Mouse (Mus musculus): ENCODE results near the gene Kat2b. TPM values are rescaled to one million over a fixed set of nuclear protein-coding genes. Genes with fewer than 3 reads are reported as not detected.
"Not testable (repeated sequence)": the region's sequence is repeated elsewhere in the genome, so short reads cannot be mapped to it uniquely, and the experiment has no call there.

Kat2b gene
- total and polyA plus RNA-seq, 3 experiments = 6.2 to 7.4 TPM; not detected in 1

DNA sequence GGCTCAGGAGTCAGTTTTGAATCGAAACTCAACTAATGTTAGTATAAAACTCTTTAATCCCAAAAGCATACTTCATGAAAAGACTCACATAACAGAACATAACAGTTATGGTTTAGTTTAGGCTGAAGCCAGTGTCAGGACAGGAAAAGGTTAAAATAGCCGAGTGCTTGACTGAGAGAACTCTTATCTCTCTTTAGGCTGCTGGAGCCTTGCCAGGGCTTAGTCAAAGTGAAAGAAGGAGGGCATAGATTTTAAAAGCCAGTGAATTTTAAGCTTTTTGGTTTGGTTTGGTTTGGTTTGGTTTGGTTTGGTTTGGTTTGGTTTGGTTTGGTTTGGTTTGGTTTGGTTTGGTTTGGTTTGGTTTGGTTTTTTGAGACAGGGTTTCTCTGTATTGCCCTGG is 34.2 kb upstream of the Kat2b start:
- TF ChIP-seq E2F4 (IDR thresholded peaks at IDR 0.05; ENCODE audit: borderline replicate concordance, low read depth, low read length) = no peak
- peak; percentile 12; the same call in 1 of the 2 replicates for TF ChIP-seq SMC3 (IDR thresholded peaks at IDR 0.05; ENCODE audit: low read depth, low read length)
- TF ChIP-seq RCOR1 (IDR thresholded peaks at IDR 0.05; ENCODE audit: low read depth, low read length) = peak; percentile 86
- TF ChIP-seq ZMIZ1 (IDR thresholded peaks at IDR 0.05; ENCODE audit: low read depth, low read length) = no peak
- peak; percentile 11 to 42; a peak in 2 of 4 replicates for TF ChIP-seq EP300 (IDR thresholded peaks at IDR 0.05; ENCODE audit: low read depth in 1 of 2, low read length in 2 of 2)
- TF ChIP-seq ETS1 (IDR thresholded peaks at IDR 0.05; ENCODE audit: low read depth, low read length) = peak; percentile 55; the same call in 1 of the 2 replicates
- 0 out of 2 replicates have a peak, but pooled peaks have one; percentile 19 for TF ChIP-seq TBP (IDR thresholded peaks at IDR 0.05; ENCODE audit: low read depth, low read length)
- TF ChIP-seq SIN3A (IDR thresholded peaks at IDR 0.05; ENCODE audit: low read length) = no peak
- peak; percentile 90 for TF ChIP-seq GATA1 (IDR thresholded peaks at IDR 0.05; ENCODE audit: low read depth, low read length)
- no peaks in the 10 kb centered on the region for H3K9me3 ChIP-seq (replicated peaks; ENCODE audit: insufficient read depth, low read length)
- peak; percentile 88 for DNase-seq (ENCODE audit: low read depth, low spot score)
- H3K4me3 ChIP-seq (ENCODE audit: control insufficient read depth in 1 of 2, insufficient read depth in 1 of 2, low read depth in 2 of 2, low read length in 2 of 2) = no peak overlapping the region
- H3K27me3 ChIP-seq (ENCODE audit: control insufficient read depth in 1 of 2, insufficient read depth in 2 of 2, low read length in 2 of 2) = no peaks in the 10 kb centered on the region; a peak in 1 of 4 replicates
- H3K36me3 ChIP-seq (ENCODE audit: control insufficient read depth in 1 of 2, insufficient read depth in 2 of 2, low read length in 2 of 2) = peaks cover 0 to 2% of the 10 kb centered on the region in 2 experiments; a peak in 2 of 4 replicates
- no peak overlapping the region for H3K9ac ChIP-seq (ENCODE audit: control insufficient read depth, low read depth, low read length, poor library complexity, severe bottlenecking)
- 0 out of 4 replicates have a peak, but pooled peaks cover 0 to 3% of the 10 kb centered on the region in 2 experiments for H3K4me1 ChIP-seq (ENCODE audit: control insufficient read depth in 1 of 2, insufficient read depth in 2 of 2, low read length in 2 of 2)
- H3K79me2 ChIP-seq (ENCODE audit: control insufficient read depth, insufficient read depth, low read length, poor library complexity) = no peaks in the 10 kb centered on the region
- no peak overlapping the region for H3K27ac ChIP-seq (ENCODE audit: control insufficient read depth, low read depth, low read length)

DNA sequence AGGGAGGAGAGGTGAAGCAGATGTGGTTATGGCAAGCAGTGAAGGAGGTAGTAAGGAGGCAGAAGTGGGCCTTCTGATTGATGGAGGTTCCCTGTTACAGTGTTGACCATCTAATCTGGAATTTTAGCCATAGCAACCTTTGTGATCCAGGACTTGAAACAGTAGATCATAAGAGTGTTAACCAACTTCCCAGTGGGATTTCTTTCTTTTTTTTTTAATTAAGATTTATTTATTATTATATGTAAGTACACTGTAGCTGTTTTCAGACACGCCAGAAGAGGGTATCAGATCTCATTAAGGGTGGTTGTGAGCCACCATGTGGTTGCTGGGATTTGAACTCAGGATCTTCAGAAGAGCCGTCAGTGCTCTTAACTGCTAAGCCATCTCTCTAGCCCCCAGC is 27.3 kb upstream of the Kat2b start, which contains the start of gene Pp2d1:
Gene Pp2d1, minus strand, starts transcription at position 101 of the 400 bp plus-strand sequence.
- H3K79me2 ChIP-seq (ENCODE audit: control insufficient read depth, insufficient read depth, low read length, poor library complexity); H3K4me3 ChIP-seq (ENCODE audit: control insufficient read depth in 1 of 2, insufficient read depth in 1 of 2, low read depth in 2 of 2, low read length in 2 of 2); DNase-seq (ENCODE audit: low read depth, low spot score); H3K9me3 ChIP-seq (replicated peaks; ENCODE audit: insufficient read depth, low read length); H3K27me3 ChIP-seq (ENCODE audit: control insufficient read depth in 1 of 2, insufficient read depth in 2 of 2, low read length in 2 of 2); H3K9ac ChIP-seq (ENCODE audit: control insufficient read depth, low read depth, low read length, poor library complexity, severe bottlenecking); H3K4me1 ChIP-seq (ENCODE audit: control insufficient read depth in 1 of 2, insufficient read depth in 2 of 2, low read length in 2 of 2); H3K27ac ChIP-seq (ENCODE audit: control insufficient read depth, low read depth, low read length); H3K36me3 ChIP-seq (ENCODE audit: control insufficient read depth in 1 of 2, insufficient read depth in 2 of 2, low read length in 2 of 2): not testable (repeated sequence)

DNA sequence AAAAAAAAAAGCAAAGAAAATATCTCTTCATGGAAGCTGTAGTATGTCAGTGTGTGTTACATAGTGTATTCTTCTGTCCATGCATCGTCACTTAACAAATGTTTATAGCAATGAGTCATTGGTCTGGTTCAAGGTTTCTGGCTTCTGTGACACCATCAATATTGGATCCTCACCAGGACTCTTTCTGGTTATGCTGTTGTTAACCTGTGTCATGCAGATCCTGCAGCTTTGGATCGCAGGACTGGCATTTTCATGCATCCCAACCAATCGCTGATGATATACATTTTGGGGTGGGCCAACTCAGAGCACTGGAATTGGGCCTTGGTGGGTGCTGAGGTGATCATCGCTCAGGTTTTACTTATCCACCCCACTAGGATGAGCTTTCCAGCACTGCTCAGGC is 24.1 kb upstream of the Kat2b start:
- no peaks in the 10 kb centered on the region for H3K27me3 ChIP-seq (ENCODE audit: control insufficient read depth in 1 of 2, insufficient read depth in 2 of 2, low read length in 2 of 2)
- no peak overlapping the region for H3K27ac ChIP-seq (ENCODE audit: control insufficient read depth, low read depth, low read length)
- H3K79me2 ChIP-seq (ENCODE audit: control insufficient read depth, insufficient read depth, low read length, poor library complexity) = no peaks in the 10 kb centered on the region
- H3K36me3 ChIP-seq (ENCODE audit: control insufficient read depth in 1 of 2, insufficient read depth in 2 of 2, low read length in 2 of 2) = no peaks in the 10 kb centered on the region
- no peak overlapping the region for H3K4me3 ChIP-seq (ENCODE audit: control insufficient read depth in 1 of 2, insufficient read depth in 1 of 2, low read depth in 2 of 2, low read length in 2 of 2)
- TF ChIP-seq BHLHE40 (IDR thresholded peaks at IDR 0.05; ENCODE audit: borderline replicate concordance, low read depth, low read length) (no peak), MYB (IDR thresholded peaks at IDR 0.05; ENCODE audit: low read depth, low read length) (no peak), ZKSCAN1 (IDR thresholded peaks at IDR 0.05; ENCODE audit: low read depth, low read length) (no peak), CHD1 (IDR thresholded peaks at IDR 0.05; ENCODE audit: low read depth, low read length) (no peak), POLR2AphosphoS2 (IDR thresholded peaks at IDR 0.05; ENCODE audit: low read length) (no peak)
- DNase-seq (ENCODE audit: low read depth, low spot score) = no peak
- H3K9ac ChIP-seq (ENCODE audit: control insufficient read depth, low read depth, low read length, poor library complexity, severe bottlenecking) = no peak overlapping the region
- H3K9me3 ChIP-seq (replicated peaks; ENCODE audit: insufficient read depth, low read length) = no peaks in the 10 kb centered on the region
- peaks cover 0 to 2% of the 10 kb centered on the region in 2 experiments; a peak in 3 of 4 replicates for H3K4me1 ChIP-seq (ENCODE audit: control insufficient read depth in 1 of 2, insufficient read depth in 2 of 2, low read length in 2 of 2)

All from MEL (cell line).